Mouse (Mus musculus): ENCODE results near the gene Ano7. TPM values are rescaled to one million over a fixed set of nuclear protein-coding genes. Genes with fewer than 3 reads are reported as not detected.
A peak's percentile ranks its signal among the peaks of the same experiment; 100 is the strongest.
"Not testable (repeated sequence)": the region's sequence is repeated elsewhere in the genome, so short reads cannot be mapped to it uniquely, and the experiment has no call there.

The Ano7 gene
- polyA plus RNA-seq, 2 experiments = 2.2 to 4.7 TPM

DNA sequence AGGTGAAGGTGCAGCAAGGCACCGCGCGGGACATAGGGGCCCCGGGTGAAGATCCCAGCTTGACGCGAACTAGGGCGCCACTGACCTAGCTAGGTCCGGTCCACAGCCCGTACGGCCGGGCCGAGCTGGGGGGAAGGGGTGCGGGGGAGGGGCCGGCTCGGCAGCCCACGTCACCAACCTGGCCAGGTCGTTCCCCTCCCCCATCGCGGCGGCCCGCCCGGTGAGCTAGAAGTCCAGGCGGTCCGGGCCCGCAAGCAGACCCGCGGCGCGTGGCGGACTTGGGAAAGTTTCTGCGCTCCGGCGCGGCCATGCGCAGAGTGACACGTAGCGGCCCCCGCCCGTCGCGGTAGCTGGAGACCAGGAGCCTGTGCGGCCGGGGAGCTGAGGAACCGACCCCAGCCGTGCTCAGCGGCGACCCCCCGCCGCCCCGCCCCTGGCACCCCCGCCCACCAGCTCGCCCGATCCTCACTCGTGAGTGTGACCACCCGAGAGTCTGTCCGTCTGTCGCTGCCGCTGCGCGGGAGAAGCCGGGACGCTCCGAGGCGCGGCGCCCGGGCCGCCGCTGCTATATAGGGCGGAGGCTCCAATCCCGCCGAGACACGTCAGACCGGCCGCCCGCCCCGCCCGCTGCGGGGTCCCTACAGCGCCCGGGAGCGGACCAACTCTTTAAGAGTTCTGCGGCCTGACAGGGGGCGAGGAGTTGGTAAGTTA lies 71.5 kb downstream of the Ano7 start:
- ATAC-seq (ENCODE audit: low FRiP score, low read depth) (peak; percentile 93), DNase-seq (ENCODE audit: low spot score) (peak; percentile 82)
- H3K9ac ChIP-seq (ENCODE audit: low read depth, low read length, severe bottlenecking) = peak overlapping the region; percentile 95
- peak overlapping the region; percentile 97 for H3K27ac ChIP-seq (replicated peaks; ENCODE audit: low read depth, low read length)
- WGBS = under 1% methylated on average over 50 of the region's 84 CpGs
- no peaks in the 10 kb centered on the region for H3K27me3 ChIP-seq (ENCODE audit: control insufficient read depth, insufficient read depth, low read length)
- H3K9me3 ChIP-seq (ENCODE audit: control insufficient read depth, low read length) = no peaks in the 10 kb centered on the region
- H3K4me3 ChIP-seq (replicated peaks; ENCODE audit: low read length) = peak overlapping the region; percentile 95
- peak overlapping the region; percentile 54 for H3K4me2 ChIP-seq (replicated peaks; ENCODE audit: low read depth, low read length, severe bottlenecking)
- peaks cover 14% of the 10 kb centered on the region for H3K4me1 ChIP-seq (ENCODE audit: control insufficient read depth, insufficient read depth, low read length)
- peak; percentile 87; the same call in 1 of the 2 replicates for TF ChIP-seq POLR2A (IDR thresholded peaks at IDR 0.05; ENCODE audit: borderline replicate concordance, extremely low read depth, insufficient read depth, insufficient read length)
- H3K36me3 ChIP-seq (ENCODE audit: control insufficient read depth, insufficient read depth, low read length) = peaks cover 26% of the 10 kb centered on the region

DNA sequence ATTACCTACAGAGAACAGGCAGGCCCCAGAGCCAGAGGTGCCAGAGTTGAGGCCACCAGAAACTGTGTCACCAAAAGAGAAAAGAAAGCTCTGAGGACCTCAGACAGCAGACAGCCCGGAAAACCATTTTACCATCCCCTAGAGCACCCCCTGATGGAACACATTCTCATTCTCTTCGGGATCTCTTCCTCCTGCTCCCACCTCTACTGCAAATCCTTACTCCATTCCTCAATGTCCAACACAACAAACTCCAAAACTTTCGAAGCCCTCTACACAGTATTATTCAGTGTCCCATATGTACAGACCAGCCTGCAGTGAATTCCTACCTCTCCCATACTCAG lies 72.1 kb downstream of the Ano7 start:
- H3K27me3 ChIP-seq (ENCODE audit: control insufficient read depth, insufficient read depth, low read length) = no peaks in the 10 kb centered on the region
- H3K9ac ChIP-seq (ENCODE audit: low read depth, low read length, severe bottlenecking) = peak overlapping the region; percentile 95
- H3K4me1 ChIP-seq (ENCODE audit: control insufficient read depth, insufficient read depth, low read length) = peaks cover 14% of the 10 kb centered on the region
- H3K27ac ChIP-seq (replicated peaks; ENCODE audit: low read depth, low read length) = peak overlapping the region; percentile 97
- 13% methylated on average over 3 of the region's 3 CpGs for WGBS
- ATAC-seq (ENCODE audit: low FRiP score, low read depth) = peak; percentile 31
- H3K4me2 ChIP-seq (replicated peaks; ENCODE audit: low read depth, low read length, severe bottlenecking) = peak overlapping the region; percentile 54
- H3K36me3 ChIP-seq (ENCODE audit: control insufficient read depth, insufficient read depth, low read length) = peaks cover 21% of the 10 kb centered on the region
- H3K4me3 ChIP-seq (replicated peaks; ENCODE audit: low read length) = peak overlapping the region; percentile 95
- no peak for TF ChIP-seq POLR2A (IDR thresholded peaks at IDR 0.05; ENCODE audit: borderline replicate concordance, extremely low read depth, insufficient read depth, insufficient read length)
- no peaks in the 10 kb centered on the region for H3K9me3 ChIP-seq (ENCODE audit: control insufficient read depth, low read length)
- DNase-seq (ENCODE audit: low spot score) = no peak

DNA sequence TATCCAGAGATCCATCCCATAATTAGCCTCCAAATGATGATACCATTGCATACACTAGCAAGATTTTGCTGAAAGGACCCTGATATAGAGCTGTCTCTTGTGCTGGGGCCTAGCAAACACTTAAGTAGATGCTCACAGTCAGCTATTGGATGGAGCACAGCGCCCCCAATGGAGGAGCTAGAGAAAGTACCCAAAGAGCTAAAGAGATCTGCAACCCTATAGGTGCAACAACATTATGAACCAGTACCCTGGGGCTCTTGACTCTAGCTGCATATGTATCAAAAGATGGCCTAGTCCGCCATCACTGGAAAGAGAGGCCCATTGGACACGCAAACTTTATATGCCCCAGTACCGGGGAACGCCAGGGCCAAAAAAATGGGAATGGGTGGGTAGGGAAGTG lies 76.4 kb downstream of the Ano7 start:
- not testable (repeated sequence) for H3K27ac ChIP-seq (replicated peaks; ENCODE audit: low read depth, low read length); H3K9ac ChIP-seq (ENCODE audit: low read depth, low read length, severe bottlenecking); H3K4me2 ChIP-seq (replicated peaks; ENCODE audit: low read depth, low read length, severe bottlenecking); H3K27me3 ChIP-seq (ENCODE audit: control insufficient read depth, insufficient read depth, low read length); ATAC-seq (ENCODE audit: low FRiP score, low read depth); H3K9me3 ChIP-seq (ENCODE audit: control insufficient read depth, low read length); H3K4me1 ChIP-seq (ENCODE audit: control insufficient read depth, insufficient read depth, low read length); H3K36me3 ChIP-seq (ENCODE audit: control insufficient read depth, insufficient read depth, low read length); DNase-seq (ENCODE audit: low spot score); H3K4me3 ChIP-seq (replicated peaks; ENCODE audit: low read length)
- WGBS = 83% methylated on average over 5 of the region's 5 CpGs

DNA sequence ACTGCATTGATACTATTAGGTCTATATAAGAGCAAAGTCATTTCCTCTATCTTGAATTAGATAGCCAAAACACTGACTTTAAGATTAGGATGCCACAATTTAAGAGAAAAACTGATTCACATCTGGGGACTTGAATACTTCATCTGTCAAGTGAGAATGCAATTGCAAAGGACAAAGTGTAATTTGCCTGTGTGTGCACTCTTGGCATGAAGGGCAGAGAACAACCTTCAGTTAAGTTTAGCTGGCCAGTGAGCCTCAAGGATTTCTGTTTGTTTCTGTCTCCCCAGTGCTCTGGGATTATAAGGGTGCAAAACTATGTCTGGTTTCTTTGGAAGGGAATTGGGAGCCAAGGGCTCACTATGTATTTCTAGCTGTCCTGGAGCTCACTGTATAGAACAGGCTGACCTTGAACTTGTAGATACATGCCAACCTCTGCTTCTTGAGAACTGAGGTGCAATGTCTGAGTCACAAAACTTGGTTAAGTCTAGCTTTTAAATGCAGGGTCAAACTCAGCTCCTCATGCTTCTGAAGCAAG lies 80.1 kb downstream of the Ano7 start:
- H3K4me1 ChIP-seq (ENCODE audit: control insufficient read depth, insufficient read depth, low read length) = no peaks in the 10 kb centered on the region
- no peak for DNase-seq (ENCODE audit: low spot score)

More for the DNA sequence above, 80.1 kb downstream of the Ano7 start:
- Histone ChIP-seq H3K27me3 (ENCODE audit: control insufficient read depth, insufficient read depth, low read length) (no peaks in the 10 kb centered on the region), H3K9ac (ENCODE audit: low read depth, low read length, severe bottlenecking) (no peak overlapping the region), H3K36me3 (ENCODE audit: control insufficient read depth, insufficient read depth, low read length) (no peaks in the 10 kb centered on the region), H3K4me3 (replicated peaks; ENCODE audit: low read length) (no peak overlapping the region), H3K9me3 (ENCODE audit: control insufficient read depth, low read length) (no peaks in the 10 kb centered on the region), H3K27ac (replicated peaks; ENCODE audit: low read depth, low read length) (no peak overlapping the region), H3K4me2 (replicated peaks; ENCODE audit: low read depth, low read length, severe bottlenecking) (no peak overlapping the region)
- no peak for ATAC-seq (ENCODE audit: low FRiP score, low read depth)
- TF ChIP-seq POLR2A (IDR thresholded peaks at IDR 0.05; ENCODE audit: borderline replicate concordance, extremely low read depth, insufficient read depth, insufficient read length) = no peak

Small RNAs within 50 kb of the gene (microRNA-seq; reads per million reads assigned to microRNA genes)
- gene Mir6345 (not detected), gene Mir6902 (not detected)

Other genes starting within 250 kb of the Ano7 start
- gene Agxt, start 238.7 kb upstream of the Ano7 start, polyA plus RNA-seq (2012; rRNA removed) = not detected in 2 replicates
- not detected in 2 replicates for gene Agxt, start 238.7 kb upstream of the Ano7 start, polyA plus RNA-seq (2014; fragmentation: Nextera tagmentation; extraction: Ambion mirVana)
- 2.9 and 4.2 TPM in 2 replicates for gene 2310007B03Rik, start 213.0 kb upstream of the Ano7 start, polyA plus RNA-seq (2012; rRNA removed)
- 6.9 and 9.0 TPM in 2 replicates for gene 2310007B03Rik, start 213.0 kb upstream of the Ano7 start, polyA plus RNA-seq (2014; fragmentation: Nextera tagmentation; extraction: Ambion mirVana)
- 0.39 and 0.46 TPM in 2 replicates for gene Crocc2, start 205.2 kb upstream of the Ano7 start, polyA plus RNA-seq (2012; rRNA removed)
- 0.17 and 0.51 TPM in 2 replicates for gene Crocc2, start 205.2 kb upstream of the Ano7 start, polyA plus RNA-seq (2014; fragmentation: Nextera tagmentation; extraction: Ambion mirVana)
- gene Sned1, start 138.1 kb upstream of the Ano7 start, polyA plus RNA-seq (2012; rRNA removed) = 52.0 and 65.8 TPM in 2 replicates
- gene Sned1, start 138.1 kb upstream of the Ano7 start, polyA plus RNA-seq (2014; fragmentation: Nextera tagmentation; extraction: Ambion mirVana) = 20.6 and 21.8 TPM in 2 replicates
- 16.5 and 20.3 TPM in 2 replicates for gene Mterf4, start 68.0 kb upstream of the Ano7 start, polyA plus RNA-seq (2012; rRNA removed)
- gene Mterf4, start 68.0 kb upstream of the Ano7 start, polyA plus RNA-seq (2014; fragmentation: Nextera tagmentation; extraction: Ambion mirVana) = 23.6 and 24.7 TPM in 2 replicates
- gene Ppp1r7, start 31.1 kb upstream of the Ano7 start, polyA plus RNA-seq (2012; rRNA removed) = 8.0 and 10.9 TPM in 2 replicates
- gene Ppp1r7, start 31.1 kb upstream of the Ano7 start, polyA plus RNA-seq (2014; fragmentation: Nextera tagmentation; extraction: Ambion mirVana) = 38.1 and 41.9 TPM in 2 replicates
- gene Pask, start 30.4 kb upstream of the Ano7 start, polyA plus RNA-seq (2012; rRNA removed) = 17.8 and 19.3 TPM in 2 replicates
- gene Pask, start 30.4 kb upstream of the Ano7 start, polyA plus RNA-seq (2014; fragmentation: Nextera tagmentation; extraction: Ambion mirVana) = 11.2 and 11.7 TPM in 2 replicates
- 169 and 196 TPM in 2 replicates for gene Hdlbp, start 104.9 kb downstream of the Ano7 start, polyA plus RNA-seq (2012; rRNA removed)
- 163 and 180 TPM in 2 replicates for gene Hdlbp, start 104.9 kb downstream of the Ano7 start, polyA plus RNA-seq (2014; fragmentation: Nextera tagmentation; extraction: Ambion mirVana)
- gene Farp2, start 138.1 kb downstream of the Ano7 start, polyA plus RNA-seq (2012; rRNA removed) = 8.7 and 9.3 TPM in 2 replicates
- gene Farp2, start 138.1 kb downstream of the Ano7 start, polyA plus RNA-seq (2014; fragmentation: Nextera tagmentation; extraction: Ambion mirVana) = 7.5 and 9.2 TPM in 2 replicates